Mouse (Mus musculus): ENCODE results near the gene 3110040N11Rik. TPM values are rescaled to one million over a fixed set of nuclear protein-coding genes. Genes with fewer than 3 reads are reported as not detected.
A peak's percentile ranks its signal among the peaks of the same experiment; 100 is the strongest.

Gene 3110040N11Rik
- total and polyA plus RNA-seq, 3 experiments: 22.4 to 26.0 (median 25.4) TPM

DNA sequence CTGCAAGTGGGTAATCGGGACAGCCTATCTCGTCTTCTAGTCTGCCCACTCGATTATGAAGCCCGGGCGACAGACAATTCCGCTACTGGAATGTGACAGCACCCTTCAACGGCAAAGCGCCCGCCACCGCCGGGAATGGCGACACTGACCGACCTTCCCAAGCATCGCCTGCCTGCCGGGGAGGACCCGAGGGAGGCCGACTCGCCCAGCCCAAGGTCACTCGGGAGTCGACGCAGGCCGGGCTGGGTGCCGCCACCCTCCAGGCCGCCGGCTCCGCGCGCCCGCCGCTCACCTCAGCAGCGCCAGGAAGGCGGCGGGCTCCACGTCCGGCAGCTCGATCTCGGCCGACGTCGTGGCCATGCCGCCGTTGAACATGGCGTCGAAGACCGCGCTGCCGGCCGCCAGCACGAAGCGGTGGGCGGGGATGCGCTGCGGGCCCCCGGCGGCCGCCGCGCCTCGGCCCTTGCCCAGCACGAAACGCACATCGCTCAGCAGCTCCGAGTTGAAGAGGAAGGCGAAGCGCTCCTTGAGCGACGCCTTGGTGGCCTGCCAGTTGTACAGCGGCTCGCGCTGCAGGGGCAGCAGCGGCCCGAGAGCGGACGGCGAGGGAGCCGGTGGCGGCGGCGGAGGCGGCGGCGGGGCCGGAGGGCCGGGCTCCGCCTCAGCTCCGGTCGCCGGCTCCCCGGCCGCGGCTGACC is 39.6 kb upstream of the 3110040N11Rik start:
- H3K79me2 ChIP-seq (replicated peaks; ENCODE audit: control insufficient read depth, insufficient read depth, low read length): peaks cover 3% of the 10 kb centered on the region
- TF ChIP-seq EP300 (IDR thresholded peaks at IDR 0.05; ENCODE audit: insufficient read depth, low read depth, low read length) (no peak), CTCF (IDR thresholded peaks at IDR 0.05) (no peak), POLR2A (IDR thresholded peaks at IDR 0.05; ENCODE audit: insufficient read depth, low read depth, low read length) (no peak)
- under 1% methylated on average over 90 of the region's 91 CpGs for WGBS
- peak overlapping the region; percentile 90 for H3K27ac ChIP-seq
- peak overlapping the region; percentile 93 for H3K9ac ChIP-seq (ENCODE audit: low read depth, low read length)
- peaks cover 19% of the 10 kb centered on the region for H3K36me3 ChIP-seq (ENCODE audit: control insufficient read depth, insufficient read depth, low read length)
- peak overlapping the region; percentile 91 for H3K4me3 ChIP-seq
- DNase-seq: no peak
- intact Hi-C loops (cut with DNase I): loop anchor here (2.0 kb wide), 2 partner anchors 34 to 104 kb away; no protein-coding TSS in a partner anchor
- no peaks in the 10 kb centered on the region for H3K27me3 ChIP-seq (ENCODE audit: control insufficient read depth, insufficient read depth, low read length)
- H3K4me1 ChIP-seq (ENCODE audit: control insufficient read depth, insufficient read depth, low read length): peaks cover 17% of the 10 kb centered on the region

- DNase-seq: no peak
- Histone ChIP-seq H3K79me2 (replicated peaks; ENCODE audit: control insufficient read depth, insufficient read depth, low read length) (peaks cover 5% of the 10 kb centered on the region), H3K27me3 (ENCODE audit: control insufficient read depth, insufficient read depth, low read length) (no peaks in the 10 kb centered on the region), H3K27ac (peak overlapping the region; percentile 90), H3K9ac (ENCODE audit: low read depth, low read length) (peak overlapping the region; percentile 93), H3K4me1 (ENCODE audit: control insufficient read depth, insufficient read depth, low read length) (peaks cover 18% of the 10 kb centered on the region), H3K4me3 (peak overlapping the region; percentile 91), H3K36me3 (ENCODE audit: control insufficient read depth, insufficient read depth, low read length) (peaks cover 21% of the 10 kb centered on the region)
- TF ChIP-seq EP300 (IDR thresholded peaks at IDR 0.05; ENCODE audit: insufficient read depth, low read depth, low read length) (no peak), CTCF (IDR thresholded peaks at IDR 0.05) (no peak), POLR2A (IDR thresholded peaks at IDR 0.05; ENCODE audit: insufficient read depth, low read depth, low read length) (no peak)
- 13% methylated on average over 17 of the region's 17 CpGs for WGBS
- intact Hi-C loops (cut with DNase I): loop anchor here (2.0 kb wide), 2 partner anchors 35 to 105 kb away; no protein-coding TSS in a partner anchor
These were observed 38.8 kb upstream of the 3110040N11Rik start for GRCm38 (mm10) chr7:81827806-81828667.

GRCm38 (mm10) chr7:81825381-81825780 is 36.1 kb upstream of the 3110040N11Rik start:
- peaks cover 5% of the 10 kb centered on the region for H3K79me2 ChIP-seq (replicated peaks; ENCODE audit: control insufficient read depth, insufficient read depth, low read length)
- no peak overlapping the region for H3K27ac ChIP-seq
- peaks cover 18% of the 10 kb centered on the region for H3K4me1 ChIP-seq (ENCODE audit: control insufficient read depth, insufficient read depth, low read length)
- TF ChIP-seq CTCF (IDR thresholded peaks at IDR 0.05) (no peak), EP300 (IDR thresholded peaks at IDR 0.05; ENCODE audit: insufficient read depth, low read depth, low read length) (no peak)
- peak in 1 of 2 experiments; percentile 20 for DNase-seq
- H3K36me3 ChIP-seq (ENCODE audit: control insufficient read depth, insufficient read depth, low read length): peaks cover 21% of the 10 kb centered on the region
- 9% methylated on average over 3 of the region's 3 CpGs for WGBS
- intact Hi-C loops (cut with DNase I): no loop called here
- no peaks in the 10 kb centered on the region for H3K27me3 ChIP-seq (ENCODE audit: control insufficient read depth, insufficient read depth, low read length)
- H3K4me3 ChIP-seq: no peak overlapping the region
- no peak overlapping the region for H3K9ac ChIP-seq (ENCODE audit: low read depth, low read length)

- Histone ChIP-seq H3K79me2 (replicated peaks; ENCODE audit: control insufficient read depth, insufficient read depth, low read length) (peaks cover 5% of the 10 kb centered on the region), H3K27ac (no peak overlapping the region), H3K36me3 (ENCODE audit: control insufficient read depth, insufficient read depth, low read length) (peaks cover 21% of the 10 kb centered on the region), H3K4me3 (no peak overlapping the region), H3K9ac (ENCODE audit: low read depth, low read length) (no peak overlapping the region), H3K27me3 (ENCODE audit: control insufficient read depth, insufficient read depth, low read length) (no peaks in the 10 kb centered on the region), H3K4me1 (ENCODE audit: control insufficient read depth, insufficient read depth, low read length) (peaks cover 18% of the 10 kb centered on the region)
- WGBS: 34% methylated on average over 3 of the region's 3 CpGs
- DNase-seq: no peak
- intact Hi-C loops (cut with DNase I): no loop called here
- TF ChIP-seq EP300 (IDR thresholded peaks at IDR 0.05; ENCODE audit: insufficient read depth, low read depth, low read length) (no peak), CTCF (IDR thresholded peaks at IDR 0.05) (no peak), POLR2A (IDR thresholded peaks at IDR 0.05; ENCODE audit: insufficient read depth, low read depth, low read length) (no peak)
These were observed 35.6 kb upstream of the 3110040N11Rik start for GRCm38 (mm10) chr7:81824906-81825305.

DNA sequence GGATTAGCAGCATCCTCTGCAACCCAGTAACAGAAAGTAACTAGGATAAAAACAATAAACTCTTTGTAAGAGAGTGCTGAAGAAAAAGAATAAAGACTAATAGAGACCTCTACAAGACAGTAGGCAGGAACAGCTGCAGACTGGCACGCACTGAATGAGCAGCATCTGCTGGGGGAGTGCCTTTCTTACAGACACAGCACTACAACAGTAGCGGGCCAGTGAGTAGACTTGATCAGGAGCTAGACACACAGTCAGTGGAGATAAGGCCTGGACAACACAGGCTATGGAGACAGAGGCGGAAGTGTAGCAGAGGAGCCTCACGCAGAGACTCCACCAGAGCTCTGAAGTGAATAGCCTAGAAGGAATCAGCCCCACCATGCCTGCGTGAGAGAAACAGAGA is 16.8 kb upstream of the 3110040N11Rik start:
- DNase-seq: no peak
- 67% methylated on average over 5 of the region's 5 CpGs for WGBS
- no peak overlapping the region for H3K9ac ChIP-seq (ENCODE audit: low read depth, low read length)
- H3K4me3 ChIP-seq: no peak overlapping the region
- no peaks in the 10 kb centered on the region for H3K27me3 ChIP-seq (ENCODE audit: control insufficient read depth, insufficient read depth, low read length)
- no peak for TF ChIP-seq CTCF (IDR thresholded peaks at IDR 0.05)
- no peak for TF ChIP-seq EP300 (IDR thresholded peaks at IDR 0.05; ENCODE audit: insufficient read depth, low read depth, low read length)
- no peak for TF ChIP-seq POLR2A (IDR thresholded peaks at IDR 0.05; ENCODE audit: insufficient read depth, low read depth, low read length)
- intact Hi-C loops (cut with DNase I): no loop called here
- H3K79me2 ChIP-seq (replicated peaks; ENCODE audit: control insufficient read depth, insufficient read depth, low read length): no peaks in the 10 kb centered on the region; the same call in 1 of the 2 replicates
- H3K36me3 ChIP-seq (ENCODE audit: control insufficient read depth, insufficient read depth, low read length): peaks cover 9% of the 10 kb centered on the region
- no peaks in the 10 kb centered on the region for H3K4me1 ChIP-seq (ENCODE audit: control insufficient read depth, insufficient read depth, low read length)
- no peak overlapping the region for H3K27ac ChIP-seq
